ENCODE assay signal across 12 mouse cellular contexts in the genomic region with DNA sequence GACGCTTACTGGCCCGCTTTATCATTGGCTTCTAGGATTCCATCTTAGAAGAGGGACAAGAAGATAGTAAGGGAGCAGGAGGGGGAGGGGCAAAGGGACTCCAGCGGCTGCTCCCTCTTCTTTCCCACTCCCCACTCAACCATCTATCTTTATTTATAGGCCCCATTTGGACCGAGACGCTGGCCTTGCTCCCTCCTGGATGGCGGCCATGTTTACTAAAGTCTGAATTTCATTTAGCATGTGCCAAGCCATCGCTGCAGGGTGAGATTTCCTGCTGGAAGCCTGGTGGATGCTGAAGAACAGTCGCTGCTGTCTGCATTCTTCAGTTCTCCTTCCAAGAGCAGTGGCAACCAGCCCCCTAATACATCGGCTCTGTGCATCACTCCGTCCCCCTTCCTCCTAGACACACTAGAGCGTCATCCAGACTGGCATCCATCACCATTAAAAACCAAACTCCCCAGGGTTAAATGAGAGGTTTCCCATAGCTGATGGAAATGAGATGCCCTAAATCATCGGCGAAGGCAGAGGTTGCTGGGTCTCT. TPM values are rescaled to one million over a fixed set of nuclear protein-coding genes. Genes with fewer than 3 reads are reported as not detected.
DNase-seq lines count a peak whose midpoint lies in the region; ATAC-seq and TF ChIP-seq lines count a peak whose summit lies in the region.
"Had no signal": no experiment of that assay in that cellular context is flagged by ENCODE, and none has a peak within 500 bp of the region (broad histone marks: within the 10 kb centered on the region; RNA-seq: fewer than 3 reads in every experiment).

No protein-coding gene starts in this region.

- H3K4me3 ChIP-seq in heart, embryonic 11.5 days (ENCODE audit: low read depth, low read length): no peak overlapping the region
- no peak overlapping the region for H3K4me3 ChIP-seq in lung, embryonic 16.5 days (ENCODE audit: low read length)
- no peak overlapping the region for H3K4me3 ChIP-seq in lung, adult 2 months (replicated peaks; ENCODE audit: extremely low read depth, low read depth, low read length)
- H3K4me3 ChIP-seq: left cerebral cortex, adult 2 months had no signal

- TF ChIP-seq POLR2A in lung, adult 2 months (IDR thresholded peaks at IDR 0.05; ENCODE audit: borderline replicate concordance, extremely low read depth, low read depth, low read length): no peak

- DNase-seq in heart, postnatal 14 days: peak; percentile 20 to 41
- no peak for DNase-seq in lung, adult 2 months
- peak; percentile 33 to 35 for DNase-seq in cerebellum, postnatal 36 days
- DNase-seq in lung, postnatal 4 days: peak; percentile 65 to 83
- no peak for DNase-seq in gastrocnemius, adult 18-20 months (ENCODE audit: low spot score)
- DNase-seq in spleen, adult 18-20 months: no peak
- DNase-seq: heart, postnatal 36 days; thymus, postnatal 36 days had no signal

- TF ChIP-seq CTCF in lung, adult 2 months (IDR thresholded peaks at IDR 0.05; ENCODE audit: insufficient read depth, low read length): no peak

- H3K27me3 ChIP-seq in heart, embryonic 11.5 days (ENCODE audit: control insufficient read depth, insufficient read depth, low read length): peaks cover 22% of the 10 kb centered on the region
- peaks cover 42% of the 10 kb centered on the region for H3K27me3 ChIP-seq in lung, embryonic 16.5 days (ENCODE audit: control insufficient read depth, insufficient read depth, low read depth, low read length)

- H3K4me1 ChIP-seq in heart, embryonic 11.5 days (ENCODE audit: control insufficient read depth, insufficient read depth, low read length): peaks cover 31% of the 10 kb centered on the region
- peaks cover 20% of the 10 kb centered on the region for H3K4me1 ChIP-seq in lung, embryonic 16.5 days (replicated peaks; ENCODE audit: control insufficient read depth, insufficient read depth, low read length)
- H3K4me1 ChIP-seq in lung, adult 2 months (ENCODE audit: control insufficient read depth, insufficient read depth, low read length): no peaks in the 10 kb centered on the region

- WGBS in heart, embryonic 11.5 days (ENCODE audit: insufficient replicate concordance): 79% methylated on average over 13 of the region's 13 CpGs
- WGBS in lung, embryonic 16.5 days: 50% methylated on average over 13 of the region's 13 CpGs
- 59% methylated on average over 13 of the region's 13 CpGs for WGBS in lung, adult 2 months

- H3K4me2 ChIP-seq in heart, embryonic 11.5 days: no peak overlapping the region
- H3K4me2 ChIP-seq in lung, embryonic 16.5 days (ENCODE audit: low read depth, low read length): no peak overlapping the region

- no peak overlapping the region for H3K27ac ChIP-seq in heart, embryonic 11.5 days (ENCODE audit: low read depth, low read length)
- no peak overlapping the region for H3K27ac ChIP-seq in lung, embryonic 16.5 days (ENCODE audit: low read length)
- H3K27ac ChIP-seq: left cerebral cortex, adult 2 months had no signal

- H3K9ac ChIP-seq in heart, embryonic 11.5 days (ENCODE audit: low read depth, low read length): no peak overlapping the region
- H3K9ac ChIP-seq in lung, embryonic 16.5 days (ENCODE audit: low read length): no peak overlapping the region

- H3K36me3 ChIP-seq in heart, embryonic 11.5 days (ENCODE audit: control insufficient read depth, insufficient read depth, low read length): no peaks in the 10 kb centered on the region
- H3K36me3 ChIP-seq in lung, embryonic 16.5 days (ENCODE audit: control insufficient read depth, insufficient read depth, low read length): no peaks in the 10 kb centered on the region

- no peak for ATAC-seq in heart, embryonic 11.5 days (replicated peaks; ENCODE audit: insufficient number of reproducible peaks, low FRiP score, low TSS enrichment)
- peak; percentile 75 for ATAC-seq in lung, embryonic 16.5 days (ENCODE audit: low read depth)

- intact Hi-C loops in heart, postnatal 14 days (cut with DNase I): no loop called here

- H3K9me3 ChIP-seq in heart, embryonic 11.5 days (replicated peaks; ENCODE audit: control insufficient read depth, low read length): no peaks in the 10 kb centered on the region
- no peaks in the 10 kb centered on the region for H3K9me3 ChIP-seq in lung, embryonic 16.5 days (ENCODE audit: control insufficient read depth, low read length)

RNA-seq across cellular contexts. Expression of a gene that starts 7.7 kb away (rescaled TPM):
- total RNA-seq in heart, postnatal 14 days (2021): 1 to 10 TPM in 1 of 2 experiments, under 1 TPM in 1; 0.41 to 1.0 TPM
- 61.9 and 80.7 TPM in 2 replicates for polyA plus RNA-seq in heart, embryonic 11.5 days (2014; fragmentation: Nextera tagmentation; extraction: Ambion mirVana)
- polyA plus RNA-seq in lung, embryonic 16.5 days (2015; fragmentation: Nextera tagmentation; extraction: Ambion mirVana): 17.0 and 19.2 TPM in 2 replicates
- polyA plus RNA-seq in lung, adult 2 months (2012; rRNA removed): 0.14 and 0.51 TPM in 2 replicates
- under 1 TPM; 0.19 to 0.37 TPM for total RNA-seq in gastrocnemius, adult 18-20 months (2021)
- total RNA-seq: megakaryocyte-erythroid progenitor cell, adult 5-6 weeks had no signal

RNA-seq across cellular contexts. Expression of a gene that starts 32.8 kb away (rescaled TPM):
- total RNA-seq in heart, postnatal 14 days (2021): 10 to 100 TPM; 12.4 to 12.7 TPM
- polyA plus RNA-seq in heart, embryonic 11.5 days (2014; fragmentation: Nextera tagmentation; extraction: Ambion mirVana): 30.1 and 34.9 TPM in 2 replicates
- polyA plus RNA-seq in lung, embryonic 16.5 days (2015; fragmentation: Nextera tagmentation; extraction: Ambion mirVana): 46.6 and 51.2 TPM in 2 replicates
- polyA plus RNA-seq in lung, adult 2 months (2012; rRNA removed): 25.8 and 34.2 TPM in 2 replicates
- total RNA-seq in gastrocnemius, adult 18-20 months (2021): 1 to 10 TPM; 5.8 to 7.4 TPM

Comparison
In these comparisons a context has a peak if more than half of its experiments do, and no peak if none do; other contexts are left out.
1. DNase-seq: peak in heart, postnatal 14 days (2 of 2), cerebellum, postnatal 36 days (2 of 2) and lung, postnatal 4 days (2 of 2); none in lung, adult 2 months (single experiment), gastrocnemius, adult 18-20 months (single experiment) and spleen, adult 18-20 months (0 of 2).
2. RNA of a gene that starts 7.7 kb away (polyA plus RNA-seq): 61.9 to 80.7 TPM in heart, embryonic 11.5 days and 17.0 to 19.2 TPM in lung, embryonic 16.5 days; 0.14 to 0.51 TPM in lung, adult 2 months; every median in the first group is over 10 times any median in the second.